18 mouse cellular contexts compared by ENCODE assay signal in genomic region chr17:61696717-61697116, GRCm38 (mm10).
DNase-seq lines count a peak whose midpoint lies in the region; TF ChIP-seq lines count a peak whose summit lies in the region.
"Had no signal": no experiment of that assay in that cellular context is flagged by ENCODE, and none has a peak within 500 bp of the region (broad histone marks: within the 10 kb centered on the region; RNA-seq: fewer than 3 reads in every experiment).

No protein-coding gene starts in this region.

- H3K79me2 ChIP-seq in MEL (ENCODE audit: control insufficient read depth, insufficient read depth, low read length, poor library complexity) = no peaks in the 10 kb centered on the region

- TF ChIP-seq RAD21 in MEL (IDR thresholded peaks at IDR 0.05; ENCODE audit: low read depth, low read length) = no peak

- no peaks in the 10 kb centered on the region for H3K36me3 ChIP-seq in ES-E14 (ENCODE audit: control insufficient read depth, insufficient read depth, low read length, poor library complexity, severe bottlenecking)
- peaks cover 0 to 4% of the 10 kb centered on the region in 2 experiments; a peak in 2 of 4 replicates for H3K36me3 ChIP-seq in MEL (ENCODE audit: control insufficient read depth in 1 of 2, insufficient read depth in 2 of 2, low read length in 2 of 2)
- H3K36me3 ChIP-seq: G1E had no signal

- no peaks in the 10 kb centered on the region for H3K4me1 ChIP-seq in ES-E14 (ENCODE audit: control insufficient read depth in 2 of 2, insufficient read depth in 2 of 2, low read length in 2 of 2, poor library complexity in 1 of 2)
- H3K4me1 ChIP-seq in MEL (ENCODE audit: control insufficient read depth in 1 of 2, insufficient read depth in 2 of 2, low read length in 2 of 2) = peaks cover 3 to 4% of the 10 kb centered on the region in 2 experiments

- no peak for TF ChIP-seq POLR2A in MEL (IDR thresholded peaks at IDR 0.05; ENCODE audit: control insufficient read depth in 1 of 2, insufficient read depth in 1 of 2, low read depth in 1 of 2, low read length in 2 of 2, poor library complexity in 1 of 2)

- H3K27me3 ChIP-seq in MEL (ENCODE audit: control insufficient read depth in 1 of 2, insufficient read depth in 2 of 2, low read length in 2 of 2) = no peaks in the 10 kb centered on the region
- H3K27me3 ChIP-seq: CH12.LX had no signal

- in situ Hi-C loops in ES-E14 (cut with MboI; ENCODE audit: low sequenced_read_pairs in 2 of 2, unreplicated experiment in 2 of 2) = no loop called here

- DNase-seq in ES-E14 (ENCODE audit: low read depth, low spot score) = no peak
- DNase-seq in MEL (ENCODE audit: low read depth, low spot score) = no peak
- no peak for DNase-seq in heart, adult 18-20 months
- no peak for DNase-seq in lung, postnatal 36 days
- DNase-seq: adrenal gland, adult 2 months; adrenal gland, adult 8-10 months; adrenal gland, postnatal 10 days; adrenal gland, postnatal 14 days; adrenal gland, postnatal 25 days; adrenal gland, postnatal 36 days; B cell, adult 2 months; cerebellum, adult 11 months; cerebellum, adult 11-12 months; cerebellum, adult 18-20 months; cerebellum, adult 2 months; cerebellum, adult 8-10 months had no signal

- TF ChIP-seq EP300 in MEL (IDR thresholded peaks at IDR 0.05; ENCODE audit: low read depth in 1 of 2, low read length in 2 of 2) = no peak

- H3K27ac ChIP-seq in ES-E14 (ENCODE audit: insufficient read depth, low read depth, low read length, poor library complexity, severe bottlenecking) (no peak overlapping the region), MEL (ENCODE audit: control insufficient read depth, low read depth, low read length) (no peak overlapping the region)

- H3K9ac ChIP-seq in ES-E14 (ENCODE audit: insufficient read depth, low read depth, low read length, poor library complexity, severe bottlenecking) (no peak overlapping the region), MEL (ENCODE audit: control insufficient read depth, low read depth, low read length, poor library complexity, severe bottlenecking) (no peak overlapping the region)

- TF ChIP-seq CTCF in MEL (IDR thresholded peaks at IDR 0.05 in 2 of 3, conservative IDR thresholded peaks at IDR 0.05 in 1 of 3; ENCODE audit: control insufficient read depth in 1 of 3, insufficient read depth in 1 of 3, low read depth in 2 of 3, low read length in 3 of 3, poor library complexity in 1 of 3, severe bottlenecking in 1 of 3) = no peak

- no peaks in the 10 kb centered on the region for H3K9me3 ChIP-seq in ES-E14 (ENCODE audit: control insufficient read depth, insufficient read depth, low read depth, low read length)
- H3K9me3 ChIP-seq in MEL (replicated peaks; ENCODE audit: insufficient read depth, low read length) = no peaks in the 10 kb centered on the region
- H3K9me3 ChIP-seq: G1E had no signal

- H3K4me3 ChIP-seq in ES-E14 (ENCODE audit: insufficient read depth in 1 of 2, low read depth in 1 of 2, low read length in 2 of 2, poor library complexity in 1 of 2, severe bottlenecking in 1 of 2) (no peak overlapping the region), MEL (ENCODE audit: control insufficient read depth in 1 of 2, insufficient read depth in 1 of 2, low read depth in 2 of 2, low read length in 2 of 2) (no peak overlapping the region)

TF ChIP-seq in ES-E14, 5 proteins besides CTCF, POLR2A, EP300 and RAD21:
- peak; percentile 70; the same call in 1 of the 2 replicates for TF ChIP-seq ZNF384 (IDR thresholded peaks at IDR 0.05; ENCODE audit: low read depth, low read length)
- no peak for TF ChIP-seq ZC3H11A (IDR thresholded peaks at IDR 0.05; ENCODE audit: borderline replicate concordance, low read depth, low read length)
- no peak for TF ChIP-seq MAFK (IDR thresholded peaks at IDR 0.05; ENCODE audit: insufficient read depth, low read depth, low read length)
- no peak for TF ChIP-seq CHD2 (IDR thresholded peaks at IDR 0.05; ENCODE audit: low read depth, low read length)

TF ChIP-seq in MEL, 35 proteins besides CTCF, POLR2A, EP300 and RAD21:
- TF ChIP-seq ZNF384 (IDR thresholded peaks at IDR 0.05; ENCODE audit: low read depth, low read length) (peak; percentile 60), NRF1 (IDR thresholded peaks at IDR 0.05; ENCODE audit: insufficient read depth, low read depth, low read length, poor library complexity, severe bottlenecking) (no peak)
